Mouse (Mus musculus) heart, postnatal 0 days (tissue): ENCODE measurements around the gene Mybl2. TPM values are rescaled to one million over a fixed set of nuclear protein-coding genes. Genes with fewer than 3 reads are reported as not detected.

Experiments
- ATAC-seq: fragments of 200-750 bp; cut with Nextera tagmentation; 2 replicates; pipeline ENCODE4 v1.8.0; 2017; ENCODE audit warnings: low read depth, moderate number of reproducible peaks, moderate library complexity; ENCODE audit not compliant: insufficient read depth
- DNase-seq: peaks from one replicate; pipeline ENCODE4 v3.0.0-alpha.2; 2016; ENCODE audit warnings: low spot score
- H3K27ac ChIP-seq: fragments of 300-500 bp; sonication (generic); 2 replicates; pipeline ENCODE4 v1.5.1; 2014; ENCODE audit warnings: low read depth, mild to moderate bottlenecking
- H3K27me3 ChIP-seq: fragments of 300-500 bp; sonication (generic); 2 replicates; pipeline ENCODE4 v1.6.1; 2014; ENCODE audit warnings: low read length, mixed read lengths; ENCODE audit not compliant: control insufficient read depth, insufficient read depth
- H3K36me3 ChIP-seq: fragments of 300-500 bp; sonication (generic); replicated peaks from 2 replicates; pipeline ENCODE4 v1.6.1; 2014; ENCODE audit warnings: low read length, mixed read lengths; ENCODE audit not compliant: control insufficient read depth, insufficient read depth
- H3K4me1 ChIP-seq: fragments of 300-500 bp; sonication (generic); 2 replicates; pipeline ENCODE4 v1.6.1; 2014; ENCODE audit warnings: antibody characterized with exemption; ENCODE audit not compliant: control insufficient read depth, insufficient read depth
- H3K4me2 ChIP-seq: fragments of 300-500 bp; sonication (generic); 2 replicates; pipeline ENCODE4 v1.6.1; 2014; ENCODE audit warnings: low read depth, mild to moderate bottlenecking, low read length, moderate library complexity
- H3K4me3 ChIP-seq: fragments of 300-500 bp; sonication (generic); 2 replicates; pipeline ENCODE4 v1.5.1; 2014; ENCODE audit warnings: low read depth, low read length
- H3K9ac ChIP-seq: fragments of 300-500 bp; sonication (generic); replicated peaks from 2 replicates; pipeline ENCODE4 v1.6.1; 2014; ENCODE audit warnings: low read depth, low read length, mixed read lengths
- H3K9me3 ChIP-seq: fragments of 300-500 bp; sonication (generic); replicated peaks from 2 replicates; pipeline ENCODE4 v1.6.1; 2016; ENCODE audit warnings: low read length; ENCODE audit not compliant: control insufficient read depth
- CTCF ChIP-seq: IDR thresholded peaks from 2 replicates; pipeline ENCODE4 v1.5.1; 2016; ENCODE audit warnings: antibody characterized with exemption, control low read depth, low read depth
- EP300 ChIP-seq: IDR thresholded peaks from 2 replicates; pipeline ENCODE4 v1.6.1; 2016; ENCODE audit warnings: antibody characterized with exemption, low read depth
- WGBS: fragments of 180-500 bp; shearing (Covaris S2); extraction: QIAGEN DNeasy Blood & Tissue Kit; methylation state at CpG from one replicate; pipeline ENCODE4 v1.1.7; 2014; 5-methylcytosine and 5-hydroxymethylcytosine counted together
- polyA plus RNA-seq: library from polyadenylated mRNA; unstranded; fragments of >200 nt; fragmentation: Nextera tagmentation; extraction: Ambion mirVana; gene quantifications from 2 replicates; pipeline ENCODE4 v1.2.1, GENCODE M21; 2015
- total RNA-seq: library from RNA; depleted of rRNA; stranded (reverse); fragments of >200 nt; gene quantifications from 2 replicates; pipeline ENCODE4 v1.2.3, GENCODE M21; 2014; ENCODE audit warnings: low replicate concordance

Mybl2 gene
- total and polyA plus RNA-seq, 2 experiments from 2014 or later: 2.8 to 3.4 TPM

- Histone ChIP-seq H3K27me3 (no peaks in the 10 kb centered on the region), H3K36me3 (0 out of 2 replicates have a peak, but pooled peaks cover 5% of the 10 kb centered on the region), H3K27ac (no peak overlapping the region), H3K9ac (no peak overlapping the region), H3K4me1 (no peaks in the 10 kb centered on the region), H3K9me3 (no peaks in the 10 kb centered on the region), H3K4me3 (no peak overlapping the region), H3K4me2 (no peak overlapping the region)
- TF ChIP-seq EP300 (no peak), CTCF (no peak)
- no peak for ATAC-seq
- DNase-seq: no peak
- WGBS: 67% methylated on average over 5 of the region's 5 CpGs
These were observed 28.1 kb downstream of the Mybl2 start for GRCm38 (mm10) chr2:163082591-163082990.

GRCm38 (mm10) chr2:163084519-163084918 is 30.0 kb downstream of the Mybl2 start:
- Histone ChIP-seq H3K27ac (no peak overlapping the region), H3K9me3 (no peaks in the 10 kb centered on the region), H3K27me3 (no peaks in the 10 kb centered on the region), H3K4me3 (no peak overlapping the region), H3K4me1 (no peaks in the 10 kb centered on the region), H3K4me2 (no peak overlapping the region), H3K36me3 (0 out of 2 replicates have a peak, but pooled peaks cover 4% of the 10 kb centered on the region), H3K9ac (no peak overlapping the region)
- DNase-seq (no peak), ATAC-seq (no peak)
- WGBS: 85% methylated on average over 3 of the region's 3 CpGs
- no peak for TF ChIP-seq CTCF
- TF ChIP-seq EP300: no peak

DNA sequence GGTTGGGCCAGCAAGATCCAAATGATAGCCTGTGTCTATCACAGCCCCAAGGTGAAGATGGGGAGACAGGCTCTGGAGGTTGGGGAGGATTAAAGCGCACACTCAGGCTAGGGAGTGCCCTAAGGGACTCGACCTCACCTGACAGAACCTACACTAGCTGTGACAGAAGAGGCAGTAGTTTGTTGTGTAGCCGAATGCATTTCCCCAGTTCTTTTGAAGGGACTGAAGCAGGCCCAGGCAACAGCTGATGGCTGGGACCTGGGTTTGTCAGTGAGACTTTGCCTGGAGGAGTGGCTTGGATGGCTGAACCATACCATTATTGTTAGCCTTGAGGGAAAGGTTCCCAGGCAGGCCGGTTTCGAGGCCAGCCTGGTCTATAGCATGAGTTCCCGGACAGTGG is 30.6 kb downstream of the Mybl2 start:
- ATAC-seq (no peak), DNase-seq (no peak)
- TF ChIP-seq CTCF: no peak
- TF ChIP-seq EP300: no peak
- H3K27me3 ChIP-seq: no peaks in the 10 kb centered on the region
- WGBS: 85% methylated on average over 6 of the region's 6 CpGs
- H3K4me1 ChIP-seq: no peaks in the 10 kb centered on the region
- no peaks in the 10 kb centered on the region for H3K9me3 ChIP-seq
- H3K27ac ChIP-seq: no peak overlapping the region
- no peak overlapping the region for H3K9ac ChIP-seq
- H3K4me3 ChIP-seq: no peak overlapping the region
- no peaks in the 10 kb centered on the region for H3K36me3 ChIP-seq
- H3K4me2 ChIP-seq: no peak overlapping the region

- ATAC-seq (no peak), DNase-seq (no peak)
- Histone ChIP-seq H3K36me3 (no peaks in the 10 kb centered on the region), H3K4me1 (no peaks in the 10 kb centered on the region), H3K4me2 (no peak overlapping the region), H3K9me3 (no peaks in the 10 kb centered on the region), H3K4me3 (no peak overlapping the region), H3K27ac (no peak overlapping the region), H3K9ac (no peak overlapping the region), H3K27me3 (no peaks in the 10 kb centered on the region)
- WGBS: 46% methylated on average over 8 of the region's 8 CpGs
- TF ChIP-seq EP300 (no peak), CTCF (no peak)
These were observed 32.1 kb downstream of the Mybl2 start for GRCm38 (mm10) chr2:163086561-163086960.

DNA sequence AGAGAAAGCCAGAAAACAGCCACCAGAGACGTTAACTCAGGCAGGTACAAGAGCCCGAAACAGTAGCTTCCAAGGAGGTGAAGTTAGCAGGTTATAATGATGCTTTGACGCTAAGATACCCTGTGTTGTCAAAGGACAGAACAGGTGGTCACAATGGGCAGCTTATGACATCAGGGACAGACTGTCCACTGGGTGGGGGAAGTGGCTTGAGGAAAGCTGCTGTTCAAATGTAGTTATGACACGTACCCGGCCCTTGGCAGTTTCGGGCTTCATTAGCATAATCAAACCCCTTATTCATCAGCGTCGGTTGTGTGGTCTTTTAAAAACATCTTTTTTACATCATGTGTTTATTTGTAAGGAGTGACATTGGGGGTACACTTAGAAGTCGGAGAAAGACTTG is 33.2 kb downstream of the Mybl2 start, which contains the start of gene Gtsf1l:
Gtsf1l (minus strand) TSS at position 128 of the 400 bp plus-strand sequence.
- no peaks in the 10 kb centered on the region for H3K9me3 ChIP-seq
- no peaks in the 10 kb centered on the region for H3K4me1 ChIP-seq
- no peaks in the 10 kb centered on the region for H3K36me3 ChIP-seq
- no peaks in the 10 kb centered on the region for H3K27me3 ChIP-seq
- 81% methylated on average over 9 of the region's 9 CpGs for WGBS
- TF ChIP-seq CTCF: no peak
- no peak for TF ChIP-seq EP300
- H3K4me3 ChIP-seq: no peak within 1 kb of the TSS
- no peak for ATAC-seq
- no peak within 1 kb of the TSS for H3K4me2 ChIP-seq
- H3K27ac ChIP-seq: no peak within 1 kb of the TSS
- DNase-seq: no peak
- no peak within 1 kb of the TSS for H3K9ac ChIP-seq

DNA sequence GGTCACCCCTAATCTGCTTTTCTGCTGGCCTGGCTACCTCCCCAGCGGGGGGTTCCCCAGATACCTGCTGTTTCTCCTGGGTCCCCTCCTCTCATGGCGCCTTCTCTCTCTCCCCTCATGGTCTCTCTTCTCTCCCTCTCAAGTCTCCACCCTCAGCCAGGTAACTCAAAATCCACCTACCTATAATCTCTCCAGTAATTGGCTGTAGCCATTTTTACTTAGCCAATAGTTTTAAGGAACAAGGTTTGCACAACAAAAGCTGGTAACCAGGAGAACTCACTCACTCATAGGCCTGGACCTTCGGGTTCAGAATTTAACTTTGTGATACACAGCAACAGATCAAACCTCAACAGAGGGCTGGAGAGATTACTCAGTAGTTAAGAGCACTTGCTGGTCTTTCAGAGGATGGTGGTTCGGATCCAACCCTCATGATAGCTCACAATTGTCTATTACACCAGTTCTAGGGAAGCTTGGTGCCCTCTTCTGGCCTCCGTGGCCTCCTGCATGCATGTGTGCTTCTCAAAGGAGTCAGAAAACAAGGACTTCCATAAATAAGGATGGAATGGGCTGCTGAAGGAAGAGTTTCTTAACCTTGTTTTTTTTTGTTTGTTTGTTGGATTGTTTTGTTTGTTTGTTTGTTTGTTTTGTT is 35.1 kb downstream of the Mybl2 start:
- peak; percentile 37; the same call in 1 of the 2 replicates for TF ChIP-seq CTCF
- no peak for TF ChIP-seq EP300
- no peaks in the 10 kb centered on the region for H3K9me3 ChIP-seq
- no peaks in the 10 kb centered on the region for H3K36me3 ChIP-seq
- H3K4me3 ChIP-seq: no peak overlapping the region
- no peaks in the 10 kb centered on the region for H3K27me3 ChIP-seq
- H3K9ac ChIP-seq: no peak overlapping the region
- H3K4me1 ChIP-seq: no peaks in the 10 kb centered on the region
- 70% methylated on average over 5 of the region's 5 CpGs for WGBS
- H3K27ac ChIP-seq: no peak overlapping the region
- ATAC-seq (no peak), DNase-seq (no peak)
- no peak overlapping the region for H3K4me2 ChIP-seq
